Mouse (Mus musculus) stomach, embryonic 14.5 days (tissue): Measurements from ENCODE around the gene Cel. TPM values are rescaled to one million over a fixed set of nuclear protein-coding genes. Genes with fewer than 3 reads are reported as not detected.

Source experiments
- ATAC-seq: fragments of 200-750 bp; cut with Nextera tagmentation; 2 replicates; pipeline ENCODE4 v1.8.0; 2017; ENCODE audit warnings: low read depth, moderate TSS enrichment; ENCODE audit not compliant: insufficient number of reproducible peaks, insufficient read depth, low FRiP score
- H3K27ac ChIP-seq: fragments of 300-500 bp; sonication (generic); 2 replicates; pipeline ENCODE4 v1.5.1; 2014; ENCODE audit warnings: mild to moderate bottlenecking, low read length, moderate library complexity, mixed read lengths
- H3K27me3 ChIP-seq: fragments of 300-500 bp; sonication (generic); 2 replicates; pipeline ENCODE4 v1.6.1; 2014; ENCODE audit warnings: low read length, control low read depth, mixed read lengths; ENCODE audit not compliant: control insufficient read depth, insufficient read depth
- H3K36me3 ChIP-seq: fragments of 300-500 bp; sonication (generic); 2 replicates; pipeline ENCODE4 v1.6.1; 2014; ENCODE audit warnings: mild to moderate bottlenecking, control low read depth, low read length, moderate library complexity, mixed read lengths; ENCODE audit not compliant: control insufficient read depth, insufficient read depth
- H3K4me1 ChIP-seq: fragments of 300-500 bp; sonication (generic); 2 replicates; pipeline ENCODE4 v1.6.1; 2014; ENCODE audit warnings: low read length, control low read depth, mixed read lengths; ENCODE audit not compliant: control insufficient read depth, insufficient read depth
- H3K4me2 ChIP-seq: fragments of 300-500 bp; sonication (generic); replicated peaks from 2 replicates; pipeline ENCODE4 v1.6.1; 2014; ENCODE audit warnings: low read depth, low read length, control low read depth
- H3K4me3 ChIP-seq: fragments of 300-500 bp; sonication (generic); 2 replicates; pipeline ENCODE4 v1.5.1; 2014; ENCODE audit warnings: low read depth, low read length, control low read depth
- H3K9ac ChIP-seq: fragments of 300-500 bp; sonication (generic); replicated peaks from 2 replicates; pipeline ENCODE4 v1.6.1; 2014; ENCODE audit warnings: low read depth, mild to moderate bottlenecking, control low read depth, low read length, moderate library complexity, mixed read lengths
- H3K9me3 ChIP-seq: fragments of 300-500 bp; sonication (generic); 2 replicates; pipeline ENCODE4 v1.6.1; 2016; ENCODE audit warnings: low read depth, low read length, control low read depth; ENCODE audit not compliant: control insufficient read depth
- WGBS: fragments of 180-500 bp; shearing (Covaris S2); extraction: QIAGEN DNeasy Blood & Tissue Kit; methylation state at CpG from one replicate; pipeline ENCODE4 v1.1.7; 2014; 5-methylcytosine and 5-hydroxymethylcytosine counted together
- polyA plus RNA-seq: library from polyadenylated mRNA; unstranded; fragments of >200 nt; fragmentation: Nextera tagmentation; extraction: Ambion mirVana; gene quantifications from 2 replicates; pipeline ENCODE4 v1.2.1, GENCODE M21; 2014

Gene Cel
- polyA plus RNA-seq, 1 experiment from 2014 or later = not detected

GRCm38 (mm10) chr2:28578003-28578402, 14.8 kb upstream of the Cel start:
- Histone ChIP-seq H3K4me2 (no peak overlapping the region), H3K4me3 (no peak overlapping the region), H3K9me3 (no peaks in the 10 kb centered on the region), H3K4me1 (peaks cover 5% of the 10 kb centered on the region; the same call in 1 of the 2 replicates), H3K27me3 (no peaks in the 10 kb centered on the region), H3K9ac (no peak overlapping the region), H3K36me3 (peaks cover 51% of the 10 kb centered on the region), H3K27ac (no peak overlapping the region)
- WGBS = 72% methylated on average over 5 of the region's 5 CpGs
- no peak for ATAC-seq

GRCm38 (mm10) chr2:28576815-28577214, 13.6 kb upstream of the Cel start:
- no peak for ATAC-seq
- Histone ChIP-seq H3K9me3 (no peaks in the 10 kb centered on the region), H3K27me3 (no peaks in the 10 kb centered on the region), H3K4me2 (no peak overlapping the region), H3K4me3 (no peak overlapping the region), H3K36me3 (peaks cover 62% of the 10 kb centered on the region), H3K27ac (no peak overlapping the region), H3K4me1 (peaks cover 3% of the 10 kb centered on the region; the same call in 1 of the 2 replicates), H3K9ac (no peak overlapping the region)
- 85% methylated on average over 3 of the region's 3 CpGs for WGBS

- ATAC-seq = no peak
- Histone ChIP-seq H3K4me3 (no peak overlapping the region), H3K36me3 (peaks cover 70% of the 10 kb centered on the region), H3K9ac (no peak overlapping the region), H3K4me2 (no peak overlapping the region), H3K27ac (no peak overlapping the region), H3K4me1 (no peaks in the 10 kb centered on the region), H3K9me3 (no peaks in the 10 kb centered on the region), H3K27me3 (no peaks in the 10 kb centered on the region)
- 86% methylated on average over 4 of the region's 4 CpGs for WGBS
These were observed 12.1 kb upstream of the Cel start for GRCm38 (mm10) chr2:28575341-28575740.

DNA sequence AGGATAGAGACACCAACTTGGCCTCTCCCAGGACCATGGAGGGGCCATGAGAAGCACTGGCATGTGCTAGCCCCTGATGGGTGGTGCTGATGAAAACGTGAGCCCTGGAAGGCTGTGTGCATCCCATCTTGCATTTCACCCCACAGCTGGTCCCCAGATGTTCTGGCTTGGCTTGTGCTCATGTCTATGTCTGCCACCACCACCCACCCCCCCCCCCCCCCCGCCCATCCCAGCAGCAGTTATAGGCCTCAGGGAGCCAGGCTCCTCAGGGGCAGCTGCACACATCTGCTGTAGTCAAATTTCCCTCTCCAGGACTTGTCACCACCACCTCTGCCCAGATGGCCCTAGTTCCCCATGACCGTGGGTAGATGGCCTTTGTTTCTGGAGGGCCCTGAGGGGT, 6.7 kb upstream of the Cel start:
- no peak overlapping the region for H3K27ac ChIP-seq
- H3K9me3 ChIP-seq = no peaks in the 10 kb centered on the region
- no peaks in the 10 kb centered on the region for H3K4me1 ChIP-seq
- H3K9ac ChIP-seq = no peak overlapping the region
- WGBS = 83% methylated on average over 3 of the region's 3 CpGs
- no peaks in the 10 kb centered on the region for H3K27me3 ChIP-seq
- H3K36me3 ChIP-seq = peaks cover 50% of the 10 kb centered on the region
- no peak for ATAC-seq
- H3K4me3 ChIP-seq = no peak overlapping the region
- no peak overlapping the region for H3K4me2 ChIP-seq

DNA sequence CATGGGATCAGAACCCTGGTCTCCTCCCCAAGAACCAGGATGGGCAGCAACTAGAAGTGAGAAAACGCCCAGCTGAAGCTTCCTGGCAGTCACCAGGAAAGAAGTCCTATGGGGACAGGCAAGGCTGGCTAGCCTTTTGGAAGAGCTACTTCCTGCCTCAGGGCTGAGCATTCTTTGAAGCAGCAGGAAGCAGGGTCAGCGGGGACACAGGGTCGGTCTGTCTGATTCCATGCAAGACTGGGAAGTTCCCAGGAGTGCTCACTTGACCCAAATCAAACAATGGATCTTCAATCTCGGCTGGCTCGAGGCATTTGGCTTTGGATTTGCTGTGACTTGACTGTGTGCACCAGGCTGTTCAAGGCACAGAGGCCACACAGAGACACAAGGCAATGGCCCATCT, 3.3 kb upstream of the Cel start:
- H3K4me1 ChIP-seq = no peaks in the 10 kb centered on the region
- no peaks in the 10 kb centered on the region for H3K9me3 ChIP-seq
- ATAC-seq = no peak
- peaks cover 30% of the 10 kb centered on the region for H3K36me3 ChIP-seq
- no peak overlapping the region for H3K9ac ChIP-seq
- H3K27me3 ChIP-seq = no peaks in the 10 kb centered on the region
- no peak overlapping the region for H3K27ac ChIP-seq
- WGBS = 78% methylated on average over 5 of the region's 5 CpGs
- no peak overlapping the region for H3K4me2 ChIP-seq
- no peak overlapping the region for H3K4me3 ChIP-seq

DNA sequence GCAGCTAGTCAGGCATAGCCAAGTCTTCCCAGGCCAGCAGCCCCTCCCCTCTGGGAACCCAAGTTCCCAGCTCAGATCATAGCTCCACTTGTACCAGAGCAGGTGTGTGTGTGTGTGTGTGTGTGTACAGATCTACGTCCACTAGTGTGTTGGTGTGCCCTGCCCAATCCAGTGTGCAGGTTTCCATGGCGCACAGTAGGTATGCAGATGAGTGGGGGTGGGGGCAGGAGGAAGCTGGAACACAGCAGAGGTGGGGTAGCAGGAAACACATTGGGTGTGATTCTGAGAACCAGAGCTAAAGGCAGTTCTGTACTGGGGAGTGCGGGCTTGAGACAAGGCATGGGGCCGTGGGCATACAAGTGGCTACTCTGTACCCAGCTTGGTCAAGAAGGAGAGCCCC, 1.2 kb upstream of the Cel start:
- Histone ChIP-seq H3K36me3 (peaks cover 18% of the 10 kb centered on the region; the same call in 1 of the 2 replicates), H3K9me3 (no peaks in the 10 kb centered on the region), H3K27ac (no peak overlapping the region), H3K4me2 (no peak overlapping the region), H3K4me1 (no peaks in the 10 kb centered on the region), H3K4me3 (no peak overlapping the region), H3K9ac (no peak overlapping the region), H3K27me3 (no peaks in the 10 kb centered on the region)
- 95% methylated on average over 4 of the region's 4 CpGs for WGBS
- no peak for ATAC-seq

GRCm38 (mm10) chr2:28563830-28564229, 627 bp upstream of the Cel start:
- no peak for ATAC-seq
- Histone ChIP-seq H3K27ac (no peak overlapping the region), H3K4me1 (no peaks in the 10 kb centered on the region), H3K9me3 (no peaks in the 10 kb centered on the region), H3K4me2 (no peak overlapping the region), H3K36me3 (peaks cover 18% of the 10 kb centered on the region; the same call in 1 of the 2 replicates), H3K4me3 (no peak overlapping the region), H3K27me3 (no peaks in the 10 kb centered on the region), H3K9ac (no peak overlapping the region)

DNA sequence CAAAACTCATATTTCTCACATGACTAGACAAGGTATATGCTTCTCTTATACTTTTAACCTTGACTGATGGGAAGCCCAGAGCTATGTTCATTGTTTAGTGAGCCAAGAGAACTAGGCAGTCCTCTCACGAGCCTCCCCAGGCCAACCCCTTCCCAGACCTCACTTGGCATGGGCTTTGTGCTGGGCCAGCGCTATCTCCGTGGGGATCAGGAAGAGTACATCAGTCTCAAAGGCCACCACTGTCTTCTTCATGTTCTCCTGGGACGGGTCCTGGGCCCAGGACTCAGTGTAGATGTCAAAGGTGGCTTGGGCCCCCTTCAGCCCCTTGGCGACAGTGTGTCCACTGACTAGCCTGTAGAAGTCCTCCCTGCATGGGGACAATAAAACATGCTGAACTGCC, 5.8 kb downstream of the Cel start:
- no peak for ATAC-seq
- H3K9ac ChIP-seq = no peak overlapping the region
- 88% methylated on average over 5 of the region's 5 CpGs for WGBS
- peaks cover 6% of the 10 kb centered on the region; the same call in 1 of the 2 replicates for H3K36me3 ChIP-seq
- H3K4me3 ChIP-seq = no peak overlapping the region
- H3K27me3 ChIP-seq = no peaks in the 10 kb centered on the region
- no peaks in the 10 kb centered on the region for H3K4me1 ChIP-seq
- no peak overlapping the region for H3K27ac ChIP-seq
- no peak overlapping the region for H3K4me2 ChIP-seq
- no peaks in the 10 kb centered on the region for H3K9me3 ChIP-seq

- ATAC-seq = no peak
- Histone ChIP-seq H3K36me3 (peaks cover 49% of the 10 kb centered on the region), H3K27ac (no peak overlapping the region), H3K4me2 (no peak overlapping the region), H3K4me1 (no peaks in the 10 kb centered on the region), H3K27me3 (no peaks in the 10 kb centered on the region), H3K9ac (no peak overlapping the region), H3K9me3 (no peaks in the 10 kb centered on the region), H3K4me3 (no peak overlapping the region)
- WGBS = 89% methylated on average over 5 of the region's 5 CpGs
These were observed 10.9 kb downstream of the Cel start for GRCm38 (mm10) chr2:28552301-28552700.
